Mouse (Mus musculus): ENCODE results near the gene Arpc4. TPM values are rescaled to one million over a fixed set of nuclear protein-coding genes. Genes with fewer than 3 reads are reported as not detected.

Gene Arpc4
- polyA plus RNA-seq, 1 experiment from 2014 or later, result 416 TPM

- 86% methylated on average over 12 of the region's 12 CpGs for WGBS
- H3K27ac ChIP-seq, result no peak overlapping the region
- H3K27me3 ChIP-seq, result no peaks in the 10 kb centered on the region; the same call in 1 of the 2 replicates
- H3K4me2 ChIP-seq, result no peak overlapping the region
- H3K9ac ChIP-seq, result no peak overlapping the region
- ATAC-seq (ENCODE audit: low FRiP score), result no peak
- peaks cover 3% of the 10 kb centered on the region; the same call in 1 of the 2 replicates for H3K4me1 ChIP-seq (replicated peaks)
- no peak overlapping the region for H3K4me3 ChIP-seq
- no peaks in the 10 kb centered on the region for H3K36me3 ChIP-seq
- no peaks in the 10 kb centered on the region for H3K9me3 ChIP-seq
Measured at GRCm38 (mm10) chr6:113437135-113437534, 59.2 kb downstream of the Arpc4 start.

- no peak overlapping the region for H3K9ac ChIP-seq
- no peak overlapping the region for H3K4me3 ChIP-seq
- H3K27ac ChIP-seq, result no peak overlapping the region
- H3K4me1 ChIP-seq (replicated peaks), result peaks cover 13% of the 10 kb centered on the region
- H3K4me2 ChIP-seq, result no peak overlapping the region
- no peak for ATAC-seq (ENCODE audit: low FRiP score)
- H3K36me3 ChIP-seq, result no peaks in the 10 kb centered on the region
- H3K9me3 ChIP-seq, result no peaks in the 10 kb centered on the region
- H3K27me3 ChIP-seq, result no peaks in the 10 kb centered on the region; the same call in 1 of the 2 replicates
- WGBS, result 66% methylated on average over 12 of the region's 12 CpGs
Measured at GRCm38 (mm10) chr6:113438721-113439430, 61.0 kb downstream of the Arpc4 start.

Small RNA genes lying within 50 kb of the gene (microRNA-seq; reads per million reads assigned to microRNA genes)
- gene Gm24387, result not detected

Other genes with a start within 250 kb of the Arpc4 start
- gene Lhfpl4, start 182.7 kb upstream of the Arpc4 start, polyA plus RNA-seq (2015; fragmentation: Nextera tagmentation; extraction: Ambion mirVana), result 52.3 and 57.0 TPM in 2 replicates
- 34.7 and 35.5 TPM in 2 replicates for gene Mtmr14, start 140.3 kb upstream of the Arpc4 start, polyA plus RNA-seq (2015; fragmentation: Nextera tagmentation; extraction: Ambion mirVana)
- 1.2 and 1.9 TPM in 2 replicates for gene Cpne9, start 95.8 kb upstream of the Arpc4 start, polyA plus RNA-seq (2015; fragmentation: Nextera tagmentation; extraction: Ambion mirVana)
- gene Brpf1, start 71.0 kb upstream of the Arpc4 start, polyA plus RNA-seq (2015; fragmentation: Nextera tagmentation; extraction: Ambion mirVana), result 17.1 and 17.3 TPM in 2 replicates
- gene Ogg1, start 51.1 kb upstream of the Arpc4 start, polyA plus RNA-seq (2015; fragmentation: Nextera tagmentation; extraction: Ambion mirVana), result 8.7 and 9.6 TPM in 2 replicates
- 79.6 and 86.3 TPM in 2 replicates for gene Camk1, start 34.1 kb upstream of the Arpc4 start, polyA plus RNA-seq (2015; fragmentation: Nextera tagmentation; extraction: Ambion mirVana)
- gene Tada3, start 232 bp upstream of the Arpc4 start, polyA plus RNA-seq (2015; fragmentation: Nextera tagmentation; extraction: Ambion mirVana), result 70.0 and 70.6 TPM in 2 replicates
- 11.8 TPM in 2 replicates for gene Ttll3, start 11.1 kb downstream of the Arpc4 start, polyA plus RNA-seq (2015; fragmentation: Nextera tagmentation; extraction: Ambion mirVana)
- gene Rpusd3, start 41.2 kb downstream of the Arpc4 start, polyA plus RNA-seq (2015; fragmentation: Nextera tagmentation; extraction: Ambion mirVana), result 17.5 and 19.5 TPM in 2 replicates
- gene Cidec, start 57.6 kb downstream of the Arpc4 start, polyA plus RNA-seq (2015; fragmentation: Nextera tagmentation; extraction: Ambion mirVana), result not detected in 2 replicates
- 92.9 and 96.9 TPM in 2 replicates for gene Jagn1, start 64.5 kb downstream of the Arpc4 start, polyA plus RNA-seq (2015; fragmentation: Nextera tagmentation; extraction: Ambion mirVana)
- 0.09 and 0.17 TPM in 2 replicates for gene Il17re, start 80.4 kb downstream of the Arpc4 start, polyA plus RNA-seq (2015; fragmentation: Nextera tagmentation; extraction: Ambion mirVana)
- 2.0 and 2.4 TPM in 2 replicates for gene Il17rc, start 93.3 kb downstream of the Arpc4 start, polyA plus RNA-seq (2015; fragmentation: Nextera tagmentation; extraction: Ambion mirVana)
- gene Creld1, start 105.2 kb downstream of the Arpc4 start, polyA plus RNA-seq (2015; fragmentation: Nextera tagmentation; extraction: Ambion mirVana), result 67.2 and 72.4 TPM in 2 replicates
- gene Prrt3, start 123.8 kb downstream of the Arpc4 start, polyA plus RNA-seq (2015; fragmentation: Nextera tagmentation; extraction: Ambion mirVana), result 5.3 and 7.1 TPM in 2 replicates
- 105 and 110 TPM in 2 replicates for gene Emc3, start 153.5 kb downstream of the Arpc4 start, polyA plus RNA-seq (2015; fragmentation: Nextera tagmentation; extraction: Ambion mirVana)
- gene Fancd2, start 153.6 kb downstream of the Arpc4 start, polyA plus RNA-seq (2015; fragmentation: Nextera tagmentation; extraction: Ambion mirVana), result 3.0 and 3.2 TPM in 2 replicates
- 0.19 and 0.23 TPM in 2 replicates for gene Fancd2os, start 222.6 kb downstream of the Arpc4 start, polyA plus RNA-seq (2015; fragmentation: Nextera tagmentation; extraction: Ambion mirVana)
- gene Brk1, start 226.7 kb downstream of the Arpc4 start, polyA plus RNA-seq (2015; fragmentation: Nextera tagmentation; extraction: Ambion mirVana), result 235 and 248 TPM in 2 replicates
- 65.0 and 68.5 TPM in 2 replicates for gene Vhl, start 245.8 kb downstream of the Arpc4 start, polyA plus RNA-seq (2015; fragmentation: Nextera tagmentation; extraction: Ambion mirVana)

Measured in hindbrain, embryonic 13.5 days (tissue).